Mouse (Mus musculus): ENCODE measurements at regions not wholly inside any gene's neighbourhood (a gene's known extent, or its start where the extent isn't known, plus 50 kb on each side); places are given as distances from the start of the nearest gene placed in this dataset.

DNA sequence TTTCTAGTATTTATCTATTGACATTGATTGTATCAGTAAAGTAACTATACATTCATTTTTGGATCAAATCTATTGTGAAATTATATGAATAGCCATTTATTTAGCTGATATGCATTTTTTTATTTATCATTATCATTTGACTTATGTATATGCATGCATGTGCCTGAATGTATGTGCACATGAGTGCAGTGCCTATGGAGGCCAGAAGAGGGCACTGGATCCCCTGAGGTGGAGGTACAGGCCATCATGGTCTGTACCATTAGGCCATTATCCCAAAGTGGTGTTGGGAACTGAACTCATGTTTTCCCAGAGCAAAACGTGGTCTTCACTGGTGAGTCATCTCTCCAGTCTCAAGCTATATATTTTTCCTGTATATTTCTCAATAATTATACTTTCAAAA is 63.5 kb upstream of the Nrsn1 start:
- DNase-seq (ENCODE audit: extremely low spot score), result no peak
